Mouse (Mus musculus): ENCODE data around the gene Slc8a1. TPM values are rescaled to one million over a fixed set of nuclear protein-coding genes. Genes with fewer than 3 reads are reported as not detected.
A peak's percentile ranks its signal among the peaks of the same experiment; 100 is the strongest.

Slc8a1 gene
- polyA plus RNA-seq, 1 experiment: 3.2 TPM

- TF ChIP-seq POLR2A (IDR thresholded peaks at IDR 0.05; ENCODE audit: borderline replicate concordance, control insufficient read depth, low read depth, low read length) (no peak), CTCF (IDR thresholded peaks at IDR 0.05; ENCODE audit: control insufficient read depth, insufficient read depth, low read length) (no peak)
- 0% methylated on average over 1 of the region's 1 CpGs for WGBS
These were observed 43.2 kb downstream of the Slc8a1 start for GRCm38 (mm10) chr17:81694977-81695376.

GRCm38 (mm10) chr17:81679616-81680015 lies 58.6 kb downstream of the Slc8a1 start:
- Histone ChIP-seq H3K27ac (ENCODE audit: control insufficient read depth, insufficient read depth, low read depth, low read length, poor library complexity) (no peak overlapping the region), H3K4me3 (replicated peaks; ENCODE audit: control insufficient read depth, low read depth, low read length) (no peak overlapping the region), H3K4me1 (ENCODE audit: control insufficient read depth, insufficient read depth, low read length) (no peaks in the 10 kb centered on the region)
- TF ChIP-seq POLR2A (IDR thresholded peaks at IDR 0.05; ENCODE audit: borderline replicate concordance, control insufficient read depth, low read depth, low read length) (no peak), CTCF (IDR thresholded peaks at IDR 0.05; ENCODE audit: control insufficient read depth, insufficient read depth, low read length) (no peak)

More at GRCm38 (mm10) chr17:81694977-81695376, 43.2 kb downstream of the Slc8a1 start:
- Histone ChIP-seq H3K27ac (ENCODE audit: control insufficient read depth, insufficient read depth, low read depth, low read length, poor library complexity) (no peak overlapping the region), H3K4me1 (ENCODE audit: control insufficient read depth, insufficient read depth, low read length) (no peaks in the 10 kb centered on the region), H3K4me3 (replicated peaks; ENCODE audit: control insufficient read depth, low read depth, low read length) (no peak overlapping the region)

DNA sequence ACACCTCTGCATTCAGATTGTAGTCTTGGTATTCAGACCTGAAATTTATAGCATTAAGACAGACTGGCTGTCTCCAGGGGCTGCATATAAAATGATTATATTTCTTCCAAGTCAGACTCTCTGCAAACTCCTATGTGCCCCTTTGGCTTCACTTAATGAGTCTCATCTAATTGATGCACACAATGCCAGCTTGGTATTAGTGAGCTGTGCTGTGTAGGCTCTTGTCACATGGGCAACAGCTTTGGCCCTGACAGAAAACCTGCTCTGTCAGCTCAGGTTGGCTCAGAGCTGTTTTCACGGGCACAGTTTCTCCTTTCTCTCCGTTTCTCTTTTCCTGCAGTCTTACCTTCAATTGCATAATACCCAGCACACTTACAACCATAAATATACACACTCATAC lies 60.7 kb downstream of the Slc8a1 start:
- no peak for TF ChIP-seq CTCF (IDR thresholded peaks at IDR 0.05; ENCODE audit: control insufficient read depth, insufficient read depth, low read length)
- TF ChIP-seq POLR2A (IDR thresholded peaks at IDR 0.05; ENCODE audit: borderline replicate concordance, control insufficient read depth, low read depth, low read length): no peak
- WGBS: 33% methylated on average over 2 of the region's 2 CpGs

DNA sequence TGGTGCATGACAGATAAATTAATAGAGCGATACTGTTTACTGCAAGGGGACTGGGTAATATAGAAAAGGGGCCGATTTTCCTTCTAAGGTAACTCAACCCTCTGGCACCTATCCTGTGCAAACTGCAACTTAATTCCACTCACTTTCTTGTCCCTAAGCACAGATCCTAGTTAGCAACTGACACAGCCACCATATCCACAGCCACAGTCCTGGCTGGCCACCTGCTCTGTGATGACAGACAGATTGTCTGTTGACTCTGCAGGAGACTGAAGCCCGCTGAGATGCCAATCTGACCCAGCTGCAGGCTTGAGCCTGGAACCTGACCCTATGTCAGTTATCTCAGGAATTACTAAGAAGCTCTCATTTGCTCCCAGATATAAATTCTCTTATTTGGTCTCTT lies 62.0 kb downstream of the Slc8a1 start:
- whole genome bisulfite sequencing: 86% methylated on average over 3 of the region's 3 CpGs
- Histone ChIP-seq H3K27ac (ENCODE audit: control insufficient read depth, insufficient read depth, low read depth, low read length, poor library complexity) (no peak overlapping the region), H3K4me1 (ENCODE audit: control insufficient read depth, insufficient read depth, low read length) (no peaks in the 10 kb centered on the region), H3K4me3 (replicated peaks; ENCODE audit: control insufficient read depth, low read depth, low read length) (no peak overlapping the region)
- TF ChIP-seq CTCF (IDR thresholded peaks at IDR 0.05; ENCODE audit: control insufficient read depth, insufficient read depth, low read length) (no peak), POLR2A (IDR thresholded peaks at IDR 0.05; ENCODE audit: borderline replicate concordance, control insufficient read depth, low read depth, low read length) (no peak)

More for the DNA sequence above, 60.7 kb downstream of the Slc8a1 start:
- Histone ChIP-seq H3K27ac (ENCODE audit: control insufficient read depth, insufficient read depth, low read depth, low read length, poor library complexity) (no peak overlapping the region), H3K4me1 (ENCODE audit: control insufficient read depth, insufficient read depth, low read length) (no peaks in the 10 kb centered on the region), H3K4me3 (replicated peaks; ENCODE audit: control insufficient read depth, low read depth, low read length) (no peak overlapping the region)

- TF ChIP-seq POLR2A (IDR thresholded peaks at IDR 0.05; ENCODE audit: borderline replicate concordance, control insufficient read depth, low read depth, low read length) (no peak), CTCF (IDR thresholded peaks at IDR 0.05; ENCODE audit: control insufficient read depth, insufficient read depth, low read length) (no peak)
- WGBS: 70% methylated on average over 5 of the region's 5 CpGs
- H3K4me3 ChIP-seq (replicated peaks; ENCODE audit: control insufficient read depth, low read depth, low read length): no peak overlapping the region
- no peak overlapping the region for H3K27ac ChIP-seq (ENCODE audit: control insufficient read depth, insufficient read depth, low read depth, low read length, poor library complexity)
- no peaks in the 10 kb centered on the region; the same call in 1 of the 2 replicates for H3K4me1 ChIP-seq (ENCODE audit: control insufficient read depth, insufficient read depth, low read length)
These were observed 66.9 kb downstream of the Slc8a1 start for GRCm38 (mm10) chr17:81671245-81671644.

DNA sequence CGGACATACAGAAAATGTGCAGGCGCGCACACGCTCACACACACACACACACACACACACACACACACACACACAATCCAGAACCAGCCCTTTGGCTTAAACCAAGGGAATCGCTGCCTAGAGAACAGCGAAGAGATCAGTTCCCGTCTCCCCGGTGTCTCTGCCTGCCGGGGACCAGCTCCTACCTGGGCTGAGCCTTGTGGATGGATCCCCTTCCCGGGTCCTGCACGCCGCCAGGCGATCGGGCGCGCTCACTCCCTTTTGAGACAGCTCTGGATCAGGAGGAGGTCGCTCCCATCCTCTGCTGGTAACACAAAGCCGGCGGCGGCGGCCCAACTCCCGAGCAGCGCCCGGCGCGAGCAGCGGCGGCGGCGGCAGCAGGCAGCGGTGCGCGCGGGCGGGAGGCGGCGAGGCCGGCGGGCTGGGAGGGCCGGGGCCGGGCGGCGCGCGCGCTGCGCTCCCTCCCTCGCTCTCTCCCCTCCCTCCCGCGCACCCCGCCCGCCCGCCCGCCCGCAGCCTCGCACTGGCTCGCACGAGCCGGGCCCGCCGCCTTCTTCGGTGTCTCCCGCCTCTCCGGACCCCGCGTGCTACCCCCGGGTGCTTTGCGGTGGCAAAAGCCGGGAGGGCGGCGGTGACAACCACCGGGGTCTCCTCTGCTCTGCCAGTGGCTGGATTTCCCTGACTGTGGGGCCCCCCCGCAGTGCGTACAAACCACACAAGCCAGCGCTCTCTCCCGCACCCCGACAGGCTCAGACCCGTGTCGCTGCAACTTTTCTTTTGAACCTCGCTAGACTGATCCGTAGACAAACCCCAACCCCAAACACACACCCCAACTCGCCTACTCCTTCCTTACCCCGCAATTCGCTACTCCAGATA lies 68.1 kb downstream of the Slc8a1 start:
- TF ChIP-seq CTCF (IDR thresholded peaks at IDR 0.05; ENCODE audit: control insufficient read depth, insufficient read depth, low read length) (no peak), POLR2A (IDR thresholded peaks at IDR 0.05; ENCODE audit: borderline replicate concordance, control insufficient read depth, low read depth, low read length) (no peak)
- Histone ChIP-seq H3K4me1 (ENCODE audit: control insufficient read depth, insufficient read depth, low read length) (no peaks in the 10 kb centered on the region; the same call in 1 of the 2 replicates), H3K27ac (ENCODE audit: control insufficient read depth, insufficient read depth, low read depth, low read length, poor library complexity) (peak overlapping the region; percentile 29), H3K4me3 (replicated peaks; ENCODE audit: control insufficient read depth, low read depth, low read length) (peak overlapping the region; percentile 71)
- whole genome bisulfite sequencing: 2% methylated on average over 63 of the region's 84 CpGs

- no peaks in the 10 kb centered on the region; the same call in 1 of the 2 replicates for H3K4me1 ChIP-seq (ENCODE audit: control insufficient read depth, insufficient read depth, low read length)
- H3K4me3 ChIP-seq (replicated peaks; ENCODE audit: control insufficient read depth, low read depth, low read length): peak overlapping the region; percentile 71
- peak overlapping the region; percentile 29; the same call in 1 of the 2 replicates for H3K27ac ChIP-seq (ENCODE audit: control insufficient read depth, insufficient read depth, low read depth, low read length, poor library complexity)
- 3% methylated on average over 22 of the region's 22 CpGs for WGBS
- TF ChIP-seq CTCF (IDR thresholded peaks at IDR 0.05; ENCODE audit: control insufficient read depth, insufficient read depth, low read length): no peak
These were observed 68.9 kb downstream of the Slc8a1 start for GRCm38 (mm10) chr17:81669062-81669815.

DNA sequence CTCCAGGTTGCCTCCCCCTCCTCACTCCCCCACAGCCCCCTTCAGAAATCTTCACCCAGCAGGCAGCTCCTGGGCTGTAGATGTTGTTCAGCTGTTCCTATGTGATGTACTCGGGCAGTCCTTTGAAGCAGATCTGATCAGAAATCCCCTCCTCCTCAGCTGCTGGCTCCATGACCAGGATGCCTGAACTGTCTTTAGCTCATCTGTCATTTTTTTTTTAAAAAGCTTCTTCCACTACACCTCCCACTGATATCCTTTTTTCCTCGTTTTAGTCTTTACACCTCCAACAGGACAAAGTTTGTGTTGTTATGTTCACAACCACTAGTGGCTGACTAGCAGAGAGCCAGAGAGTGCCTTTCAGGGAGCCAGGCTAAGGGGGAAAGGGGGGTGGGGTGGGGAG lies 69.7 kb downstream of the Slc8a1 start:
- Histone ChIP-seq H3K27ac (ENCODE audit: control insufficient read depth, insufficient read depth, low read depth, low read length, poor library complexity) (no peak overlapping the region), H3K4me3 (replicated peaks; ENCODE audit: control insufficient read depth, low read depth, low read length) (no peak overlapping the region), H3K4me1 (ENCODE audit: control insufficient read depth, insufficient read depth, low read length) (no peaks in the 10 kb centered on the region; the same call in 1 of the 2 replicates)
- WGBS: 19% methylated on average over 2 of the region's 2 CpGs
- TF ChIP-seq POLR2A (IDR thresholded peaks at IDR 0.05; ENCODE audit: borderline replicate concordance, control insufficient read depth, low read depth, low read length) (no peak), CTCF (IDR thresholded peaks at IDR 0.05; ENCODE audit: control insufficient read depth, insufficient read depth, low read length) (no peak)

Data from bone marrow, adult 2 months (tissue).